Comparison of ENCODE assay signal across 8 mouse cellular contexts in the genomic region with DNA sequence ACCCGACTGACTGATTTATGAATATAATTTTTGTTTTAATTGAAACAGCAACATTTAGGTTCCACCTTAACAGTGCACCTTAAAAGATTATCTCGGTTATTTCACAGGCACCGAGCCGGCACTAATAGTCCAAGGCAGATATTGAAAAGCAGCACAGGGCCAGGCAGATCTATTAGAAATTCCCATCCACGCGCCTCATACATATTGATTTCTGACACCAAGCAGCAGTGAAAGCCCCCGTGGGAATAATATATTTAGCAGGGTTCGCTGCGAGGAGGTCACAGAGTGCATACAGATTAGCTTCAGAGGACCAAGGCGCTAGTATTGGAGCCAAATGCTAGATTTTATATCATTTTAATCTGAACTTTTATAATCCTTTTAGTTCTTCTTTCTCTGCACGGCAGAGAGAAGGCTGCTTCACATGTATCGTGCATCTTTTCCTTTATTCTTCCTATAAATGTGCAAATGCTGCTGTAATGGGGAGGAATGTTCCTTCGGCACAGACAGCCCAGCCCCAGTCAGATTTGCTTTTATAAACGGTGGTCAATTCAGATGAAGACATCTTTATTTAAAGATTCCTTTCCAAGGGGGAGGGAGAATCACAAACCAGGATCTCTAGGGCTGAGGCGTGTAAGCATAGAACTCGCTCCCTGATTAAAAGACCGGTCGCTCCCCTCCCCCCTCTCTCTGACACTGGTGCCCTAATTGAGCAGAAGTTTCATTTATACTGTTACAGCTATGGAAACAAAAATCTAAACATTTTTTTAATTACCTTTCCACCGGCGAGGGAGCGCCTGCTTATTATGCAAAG.
A peak's percentile ranks its signal among the peaks of the same experiment; 100 is the strongest.
DNase-seq lines count a peak whose midpoint lies in the region; ATAC-seq and TF ChIP-seq lines count a peak whose summit lies in the region.

No protein-coding gene starts in this region.

- H3K4me1 ChIP-seq in heart, embryonic 12.5 days (replicated peaks): peaks cover 12% of the 10 kb centered on the region; the same call in 1 of the 2 replicates
- peaks cover 14% of the 10 kb centered on the region for H3K4me1 ChIP-seq in stomach, embryonic 14.5 days (ENCODE audit: control insufficient read depth, insufficient read depth, low read length)

- no peaks in the 10 kb centered on the region for H3K36me3 ChIP-seq in heart, embryonic 12.5 days
- H3K36me3 ChIP-seq in stomach, embryonic 14.5 days (ENCODE audit: control insufficient read depth, insufficient read depth, low read length): no peaks in the 10 kb centered on the region

- DNase-seq in left cerebral cortex, adult 2 months (ENCODE audit: extremely low spot score in 1 of 2, low spot score in 2 of 2): no peak
- no peak for DNase-seq in left cerebral cortex, adult 8-10 months (ENCODE audit: low spot score in 2 of 2)
- peak; percentile 19 to 26 for DNase-seq in cerebellum, postnatal 36 days
- peak; percentile 23 for DNase-seq in left cerebral cortex, postnatal 4 days
- DNase-seq in spleen, postnatal 4 days (ENCODE audit: low spot score in 2 of 2): no peak
- no peak for DNase-seq in thymus, postnatal 36 days

- no peak for TF ChIP-seq CTCF in left cerebral cortex, adult 2 months (IDR thresholded peaks at IDR 0.05)

- H3K27ac ChIP-seq in left cerebral cortex, adult 2 months: peak overlapping the region; percentile 75
- H3K27ac ChIP-seq in heart, embryonic 12.5 days (ENCODE audit: poor library complexity, severe bottlenecking): no peak overlapping the region
- no peak overlapping the region for H3K27ac ChIP-seq in stomach, embryonic 14.5 days (ENCODE audit: low read length)

- no peaks in the 10 kb centered on the region for H3K27me3 ChIP-seq in heart, embryonic 12.5 days (replicated peaks)
- no peaks in the 10 kb centered on the region for H3K27me3 ChIP-seq in stomach, embryonic 14.5 days (ENCODE audit: control insufficient read depth, insufficient read depth, low read length)

- WGBS in heart, embryonic 12.5 days: 26% methylated on average over 21 of the region's 21 CpGs
- WGBS in stomach, embryonic 14.5 days: 14% methylated on average over 21 of the region's 21 CpGs

- ATAC-seq in heart, embryonic 12.5 days (ENCODE audit: insufficient number of reproducible peaks, low FRiP score): no peak
- ATAC-seq in stomach, embryonic 14.5 days (ENCODE audit: insufficient number of reproducible peaks, insufficient read depth, low FRiP score, low read depth): no peak

- no peaks in the 10 kb centered on the region for H3K9me3 ChIP-seq in heart, embryonic 12.5 days (replicated peaks)
- no peaks in the 10 kb centered on the region for H3K9me3 ChIP-seq in stomach, embryonic 14.5 days (ENCODE audit: control insufficient read depth, low read depth, low read length)

- intact Hi-C loops in left cerebral cortex, adult 2 months (cut with DNase I): loop anchor here (5.0 kb wide), 1 partner anchor 66 kb away; a partner anchor contains a TSS
- intact Hi-C loops in left cerebral cortex, postnatal 4 days (cut with DNase I): no loop called here

- peak overlapping the region; percentile 67 for H3K9ac ChIP-seq in heart, embryonic 12.5 days
- H3K9ac ChIP-seq in stomach, embryonic 14.5 days (replicated peaks; ENCODE audit: low read depth, low read length): no peak overlapping the region

- peak overlapping the region; percentile 59 for H3K4me3 ChIP-seq in left cerebral cortex, adult 2 months
- peak overlapping the region; percentile 47 for H3K4me3 ChIP-seq in heart, embryonic 12.5 days
- H3K4me3 ChIP-seq in stomach, embryonic 14.5 days (ENCODE audit: low read depth, low read length): peak overlapping the region; percentile 19

- peak overlapping the region; percentile 78 for H3K4me2 ChIP-seq in heart, embryonic 12.5 days
- H3K4me2 ChIP-seq in stomach, embryonic 14.5 days (replicated peaks; ENCODE audit: low read depth, low read length): peak overlapping the region; percentile 45

Comparison
In these comparisons a context has a peak if more than half of its experiments do, and no peak if none do; other contexts are left out.
1. DNase-seq: peak in cerebellum, postnatal 36 days (2 of 2) and left cerebral cortex, postnatal 4 days (single experiment); none in left cerebral cortex, adult 2 months (0 of 2), left cerebral cortex, adult 8-10 months (0 of 2), spleen, postnatal 4 days (0 of 2) and thymus, postnatal 36 days (0 of 2).
2. Peak in every context shown above with its lines, with median percentiles within 50 percentile points of each other: H3K4me3 ChIP-seq.